Mouse (Mus musculus) lung, postnatal 0 days (tissue): ENCODE measurements around the gene Bola2.

ENCODE experiments used
- CTCF ChIP-seq: IDR thresholded peaks from 2 replicates; pipeline ENCODE4 v1.5.1; 2016; ENCODE audit warnings: antibody characterized with exemption, mild to moderate bottlenecking
- EP300 ChIP-seq: IDR thresholded peaks from 2 replicates; pipeline ENCODE4 v1.6.1; 2016; ENCODE audit warnings: antibody characterized with exemption, mild to moderate bottlenecking, control low read depth

DNA sequence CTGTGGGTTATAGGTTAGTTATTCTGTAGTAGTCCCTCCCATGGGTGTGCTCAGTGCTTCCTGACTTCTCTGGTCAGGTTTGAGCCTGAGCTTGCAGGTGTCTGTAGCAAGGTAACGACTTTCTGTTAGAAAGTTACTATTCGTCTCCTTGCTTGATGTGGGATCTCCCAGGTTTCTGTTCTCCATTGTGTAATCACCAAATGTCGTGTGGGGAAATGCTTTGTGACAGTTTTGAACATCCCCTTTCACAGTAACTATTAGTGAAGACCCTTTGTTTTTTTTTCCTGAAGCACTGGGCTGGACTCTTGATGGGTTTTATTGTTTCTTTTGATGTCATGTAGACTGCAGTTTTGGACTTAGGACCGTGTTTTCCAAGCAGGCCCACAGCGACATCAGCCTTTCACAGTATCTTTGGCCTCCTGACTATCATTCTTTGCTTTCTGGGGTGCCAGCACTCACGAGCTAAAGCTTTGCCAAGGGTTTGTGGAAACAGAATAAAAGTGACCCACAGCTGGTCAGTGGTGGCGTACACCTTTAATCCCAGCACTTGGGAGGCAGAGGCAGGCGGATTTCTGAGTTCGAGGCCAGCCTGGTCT lies 27.6 kb upstream of the Bola2 start:
- TF ChIP-seq CTCF (no peak), EP300 (no peak)
